Mouse (Mus musculus): Measurements from ENCODE around the gene Lsm11. TPM values are rescaled to one million over a fixed set of nuclear protein-coding genes. Genes with fewer than 3 reads are reported as not detected.
A peak's percentile ranks its signal among the peaks of the same experiment; 100 is the strongest.

Gene Lsm11
- 9.3 and 11.0 TPM in 2 replicates for polyA plus RNA-seq (2016; fragmentation: Nextera tagmentation; extraction: Ambion mirVana)

GRCm38 (mm10) chr11:45944643-45945156 lies at the start of gene Lsm11:
Gene Lsm11, minus strand, starts transcription at chr11:45944935.
- H3K27me3 ChIP-seq = no peaks in the 10 kb centered on the region
- peaks cover 11% of the 10 kb centered on the region for H3K4me1 ChIP-seq
- H3K4me3 ChIP-seq = peak within 1 kb of the TSS; percentile 86
- WGBS = 1% methylated on average over 55 of the region's 55 CpGs
- peak; percentile 76 for ATAC-seq (ENCODE audit: insufficient number of reproducible peaks, insufficient read depth, low FRiP score, low TSS enrichment)
- no peaks in the 10 kb centered on the region for H3K9me3 ChIP-seq
- H3K27ac ChIP-seq = 0 out of 2 replicates have a peak within 1 kb of the TSS, but pooled peaks have one; percentile 36
- H3K9ac ChIP-seq = peak within 1 kb of the TSS; percentile 84
- H3K36me3 ChIP-seq = peaks cover 3% of the 10 kb centered on the region
- peak within 1 kb of the TSS; percentile 93 for H3K4me2 ChIP-seq (replicated peaks)

- no peak for ATAC-seq (ENCODE audit: insufficient number of reproducible peaks, insufficient read depth, low FRiP score, low TSS enrichment)
- H3K36me3 ChIP-seq = no peaks in the 10 kb centered on the region
- peak overlapping the region; percentile 50 for H3K4me2 ChIP-seq (replicated peaks)
- H3K4me3 ChIP-seq = peak overlapping the region; percentile 24
- 51% methylated on average over 13 of the region's 13 CpGs for WGBS
- no peaks in the 10 kb centered on the region for H3K9me3 ChIP-seq
- no peaks in the 10 kb centered on the region for H3K4me1 ChIP-seq
- no peak overlapping the region for H3K9ac ChIP-seq
- no peak overlapping the region for H3K27ac ChIP-seq
- H3K27me3 ChIP-seq = no peaks in the 10 kb centered on the region
These were observed 47.4 kb upstream of the Lsm11 start for GRCm38 (mm10) chr11:45992087-45992486.

GRCm38 (mm10) chr11:45991604-45992003 lies 46.9 kb upstream of the Lsm11 start:
- H3K27me3 ChIP-seq = no peaks in the 10 kb centered on the region
- H3K9ac ChIP-seq = no peak overlapping the region; the same call in 1 of the 2 replicates
- ATAC-seq (ENCODE audit: insufficient number of reproducible peaks, insufficient read depth, low FRiP score, low TSS enrichment) = no peak
- no peaks in the 10 kb centered on the region for H3K4me1 ChIP-seq
- no peaks in the 10 kb centered on the region for H3K9me3 ChIP-seq
- peak overlapping the region; percentile 50 for H3K4me2 ChIP-seq (replicated peaks)
- H3K36me3 ChIP-seq = no peaks in the 10 kb centered on the region
- H3K4me3 ChIP-seq = peak overlapping the region; percentile 24
- H3K27ac ChIP-seq = no peak overlapping the region
- 11% methylated on average over 16 of the region's 16 CpGs for WGBS

- peak; percentile 67 for ATAC-seq (ENCODE audit: insufficient number of reproducible peaks, insufficient read depth, low FRiP score, low TSS enrichment)
- Histone ChIP-seq H3K27me3 (peaks cover 3% of the 10 kb centered on the region; the same call in 1 of the 2 replicates), H3K4me2 (replicated peaks) (peak overlapping the region; percentile 74), H3K4me3 (peak overlapping the region; percentile 62), H3K27ac (peak overlapping the region; percentile 41; the same call in 1 of the 2 replicates), H3K36me3 (no peaks in the 10 kb centered on the region), H3K4me1 (0 out of 2 replicates have a peak, but pooled peaks cover 3% of the 10 kb centered on the region), H3K9ac (peak overlapping the region; percentile 82), H3K9me3 (0 out of 2 replicates have a peak, but pooled peaks cover 2% of the 10 kb centered on the region)
- WGBS = 41% methylated on average over 19 of the region's 19 CpGs
These were observed 36.1 kb upstream of the Lsm11 start for GRCm38 (mm10) chr11:45980893-45981253.

- Histone ChIP-seq H3K27ac (peak within 1 kb of the TSS; percentile 41; the same call in 1 of the 2 replicates), H3K27me3 (peaks cover 3% of the 10 kb centered on the region; the same call in 1 of the 2 replicates)
- 11% methylated on average over 92 of the region's 115 CpGs for WGBS
These were observed 35.5 kb upstream of the Lsm11 start, which contains the start of gene Sox30 for GRCm38 (mm10) chr11:45979946-45980892. Gene Sox30, plus strand, starts transcription at chr11:45980310.

GRCm38 (mm10) chr11:45976061-45976460 lies 31.3 kb upstream of the Lsm11 start:
- Histone ChIP-seq H3K27me3 (peaks cover 3% of the 10 kb centered on the region; the same call in 1 of the 2 replicates), H3K4me2 (replicated peaks) (no peak overlapping the region), H3K27ac (no peak overlapping the region), H3K36me3 (no peaks in the 10 kb centered on the region), H3K9ac (no peak overlapping the region), H3K4me3 (no peak overlapping the region), H3K4me1 (0 out of 2 replicates have a peak, but pooled peaks cover 1% of the 10 kb centered on the region), H3K9me3 (0 out of 2 replicates have a peak, but pooled peaks cover 2% of the 10 kb centered on the region)
- ATAC-seq (ENCODE audit: insufficient number of reproducible peaks, insufficient read depth, low FRiP score, low TSS enrichment) = no peak
- WGBS = 79% methylated on average over 3 of the region's 3 CpGs

More at GRCm38 (mm10) chr11:45979946-45980892, 35.5 kb upstream of the Lsm11 start, which contains the start of gene Sox30:
- peak within 1 kb of the TSS; percentile 82 for H3K9ac ChIP-seq
- H3K9me3 ChIP-seq = 0 out of 2 replicates have a peak, but pooled peaks cover 2% of the 10 kb centered on the region
- H3K4me1 ChIP-seq = 0 out of 2 replicates have a peak, but pooled peaks cover 3% of the 10 kb centered on the region
- H3K4me3 ChIP-seq = peak within 1 kb of the TSS; percentile 62
- H3K36me3 ChIP-seq = no peaks in the 10 kb centered on the region
- peak; percentile 87 for ATAC-seq (ENCODE audit: insufficient number of reproducible peaks, insufficient read depth, low FRiP score, low TSS enrichment)
- peak within 1 kb of the TSS; percentile 74 for H3K4me2 ChIP-seq (replicated peaks)

- Histone ChIP-seq H3K9ac (no peak overlapping the region), H3K27me3 (no peaks in the 10 kb centered on the region), H3K36me3 (no peaks in the 10 kb centered on the region), H3K4me2 (replicated peaks) (no peak overlapping the region), H3K27ac (no peak overlapping the region), H3K9me3 (no peaks in the 10 kb centered on the region), H3K4me1 (no peaks in the 10 kb centered on the region), H3K4me3 (no peak overlapping the region)
- WGBS = 84% methylated on average over 8 of the region's 8 CpGs
- no peak for ATAC-seq (ENCODE audit: insufficient number of reproducible peaks, insufficient read depth, low FRiP score, low TSS enrichment)
These were observed 29.7 kb upstream of the Lsm11 start for GRCm38 (mm10) chr11:45974466-45974865.

GRCm38 (mm10) chr11:45973635-45974034 lies 28.9 kb upstream of the Lsm11 start:
- no peak overlapping the region for H3K9ac ChIP-seq
- H3K4me1 ChIP-seq = no peaks in the 10 kb centered on the region
- H3K27me3 ChIP-seq = no peaks in the 10 kb centered on the region
- peak; percentile 60; the same call in 1 of the 2 replicates for ATAC-seq (ENCODE audit: insufficient number of reproducible peaks, insufficient read depth, low FRiP score, low TSS enrichment)
- no peaks in the 10 kb centered on the region for H3K36me3 ChIP-seq
- H3K4me2 ChIP-seq (replicated peaks) = no peak overlapping the region
- no peak overlapping the region for H3K4me3 ChIP-seq
- no peak overlapping the region for H3K27ac ChIP-seq
- no peaks in the 10 kb centered on the region for H3K9me3 ChIP-seq
- WGBS = 76% methylated on average over 5 of the region's 5 CpGs

GRCm38 (mm10) chr11:45968466-45968865 lies 23.7 kb upstream of the Lsm11 start:
- Histone ChIP-seq H3K4me3 (no peak overlapping the region), H3K27me3 (no peaks in the 10 kb centered on the region), H3K27ac (no peak overlapping the region), H3K36me3 (no peaks in the 10 kb centered on the region), H3K4me1 (no peaks in the 10 kb centered on the region), H3K4me2 (replicated peaks) (no peak overlapping the region), H3K9me3 (no peaks in the 10 kb centered on the region), H3K9ac (no peak overlapping the region)
- ATAC-seq (ENCODE audit: insufficient number of reproducible peaks, insufficient read depth, low FRiP score, low TSS enrichment) = no peak
- 91% methylated on average over 3 of the region's 3 CpGs for WGBS

GRCm38 (mm10) chr11:45966896-45967295 lies 22.2 kb upstream of the Lsm11 start:
- 85% methylated on average over 4 of the region's 4 CpGs for WGBS
- no peak overlapping the region for H3K4me2 ChIP-seq (replicated peaks)
- ATAC-seq (ENCODE audit: insufficient number of reproducible peaks, insufficient read depth, low FRiP score, low TSS enrichment) = no peak
- H3K27me3 ChIP-seq = no peaks in the 10 kb centered on the region
- H3K9ac ChIP-seq = no peak overlapping the region
- no peak overlapping the region for H3K4me3 ChIP-seq
- H3K4me1 ChIP-seq = no peaks in the 10 kb centered on the region
- H3K9me3 ChIP-seq = no peaks in the 10 kb centered on the region
- H3K36me3 ChIP-seq = no peaks in the 10 kb centered on the region
- no peak overlapping the region for H3K27ac ChIP-seq

GRCm38 (mm10) chr11:45960003-45960402 lies 15.3 kb upstream of the Lsm11 start:
- no peak for ATAC-seq (ENCODE audit: insufficient number of reproducible peaks, insufficient read depth, low FRiP score, low TSS enrichment)
- Histone ChIP-seq H3K4me1 (no peaks in the 10 kb centered on the region), H3K36me3 (no peaks in the 10 kb centered on the region), H3K27ac (no peak overlapping the region), H3K9ac (no peak overlapping the region), H3K4me3 (no peak overlapping the region), H3K4me2 (replicated peaks) (no peak overlapping the region), H3K9me3 (no peaks in the 10 kb centered on the region), H3K27me3 (no peaks in the 10 kb centered on the region)
- 83% methylated on average over 5 of the region's 5 CpGs for WGBS

Data from embryonic facial prominence, embryonic 12.5 days (tissue).